Mouse (Mus musculus) heart, embryonic 13.5 days (tissue): Measurements from ENCODE around the gene Tram2. TPM values are rescaled to one million over a fixed set of nuclear protein-coding genes. Genes with fewer than 3 reads are reported as not detected.

Experiments
- ATAC-seq: fragments of 200-750 bp; cut with Nextera tagmentation; 2 replicates; pipeline ENCODE4 v1.8.0; 2017; ENCODE audit warnings: moderate TSS enrichment; ENCODE audit not compliant: insufficient number of reproducible peaks, low FRiP score, low TSS enrichment; ENCODE audit errors: extremely low read depth
- H3K27ac ChIP-seq: fragments of 300-500 bp; sonication (generic); replicated peaks from 2 replicates; pipeline ENCODE4 v1.5.1; 2015; ENCODE audit warnings: moderate library complexity, mild to moderate bottlenecking, inconsistent platforms
- H3K27me3 ChIP-seq: fragments of 300-500 bp; sonication (generic); replicated peaks from 2 replicates; pipeline ENCODE4 v1.6.1; 2015; ENCODE audit warnings: mild to moderate bottlenecking, inconsistent platforms
- H3K36me3 ChIP-seq: fragments of 300-500 bp; sonication (generic); 2 replicates; pipeline ENCODE4 v1.6.1; 2015; ENCODE audit warnings: mild to moderate bottlenecking, inconsistent platforms
- H3K4me1 ChIP-seq: fragments of 300-500 bp; sonication (generic); 2 replicates; pipeline ENCODE4 v1.6.1; 2015; ENCODE audit warnings: inconsistent platforms
- H3K4me2 ChIP-seq: fragments of 300-500 bp; sonication (generic); 2 replicates; pipeline ENCODE4 v1.6.1; 2015; ENCODE audit warnings: inconsistent platforms, mild to moderate bottlenecking, moderate library complexity
- H3K4me3 ChIP-seq: fragments of 300-500 bp; sonication (generic); 2 replicates; pipeline ENCODE4 v1.5.1; 2015; ENCODE audit warnings: moderate library complexity, mild to moderate bottlenecking, inconsistent platforms
- H3K9ac ChIP-seq: fragments of 300-500 bp; sonication (generic); 2 replicates; pipeline ENCODE4 v1.6.1; 2015; ENCODE audit warnings: inconsistent platforms, mild to moderate bottlenecking, moderate library complexity
- H3K9me3 ChIP-seq: fragments of 300-500 bp; sonication (generic); 2 replicates; pipeline ENCODE4 v1.6.1; 2016; ENCODE audit warnings: inconsistent platforms
- WGBS: fragments of 180-500 bp; shearing (Covaris S2); methylation state at CpG from one replicate; pipeline ENCODE4 v1.1.7; 2015; ENCODE audit warnings: mixed read lengths; 5-methylcytosine and 5-hydroxymethylcytosine counted together
- polyA plus RNA-seq: library from polyadenylated mRNA; unstranded; fragments of >200 nt; fragmentation: Nextera tagmentation; extraction: Ambion mirVana; gene quantifications from 2 replicates; pipeline ENCODE4 v1.2.1, GENCODE M21; 2015

Tram2 gene
- polyA plus RNA-seq, 1 experiment from 2014 or later, result 4.4 TPM

- H3K9me3 ChIP-seq, result peaks cover 7% of the 10 kb centered on the region; the same call in 1 of the 2 replicates
- H3K36me3 ChIP-seq, result peaks cover 34% of the 10 kb centered on the region
- H3K4me1 ChIP-seq, result peaks cover 34% of the 10 kb centered on the region
- H3K27me3 ChIP-seq, result no peaks in the 10 kb centered on the region
- no peak for ATAC-seq
- no peak overlapping the region for H3K4me3 ChIP-seq
- no peak overlapping the region for H3K4me2 ChIP-seq
- H3K27ac ChIP-seq, result no peak overlapping the region
- no peak overlapping the region for H3K9ac ChIP-seq
- WGBS, result 87% methylated on average over 5 of the region's 5 CpGs
These were observed 14.9 kb downstream of the Tram2 start for GRCm38 (mm10) chr1:21064153-21064552.

- no peak for ATAC-seq
- H3K4me2 ChIP-seq, result no peak overlapping the region
- no peak overlapping the region for H3K4me3 ChIP-seq
- H3K27me3 ChIP-seq, result no peaks in the 10 kb centered on the region
- peaks cover 7% of the 10 kb centered on the region; the same call in 1 of the 2 replicates for H3K9me3 ChIP-seq
- no peak overlapping the region for H3K27ac ChIP-seq
- WGBS, result 74% methylated on average over 5 of the region's 5 CpGs
- H3K36me3 ChIP-seq, result peaks cover 39% of the 10 kb centered on the region
- H3K9ac ChIP-seq, result no peak overlapping the region
- no peaks in the 10 kb centered on the region for H3K4me1 ChIP-seq
These were observed 19.5 kb downstream of the Tram2 start for GRCm38 (mm10) chr1:21059385-21060109.

- no peak overlapping the region for H3K27ac ChIP-seq
- H3K4me2 ChIP-seq, result no peak overlapping the region
- H3K4me3 ChIP-seq, result no peak overlapping the region
- 0 out of 2 replicates have a peak, but pooled peaks cover 1% of the 10 kb centered on the region for H3K9me3 ChIP-seq
- peaks cover 49% of the 10 kb centered on the region for H3K4me1 ChIP-seq
- no peaks in the 10 kb centered on the region for H3K27me3 ChIP-seq
- ATAC-seq, result no peak
- H3K36me3 ChIP-seq, result peaks cover 6% of the 10 kb centered on the region
- peak overlapping the region; percentile 9; the same call in 1 of the 2 replicates for H3K9ac ChIP-seq
- WGBS, result 50% methylated on average over 9 of the region's 9 CpGs
These were observed 26.0 kb downstream of the Tram2 start for GRCm38 (mm10) chr1:21053009-21053408.

GRCm38 (mm10) chr1:21052608-21053007, 26.4 kb downstream of the Tram2 start:
- H3K27me3 ChIP-seq, result no peaks in the 10 kb centered on the region
- peaks cover 53% of the 10 kb centered on the region for H3K4me1 ChIP-seq
- no peak overlapping the region for H3K4me3 ChIP-seq
- whole genome bisulfite sequencing, result 50% methylated on average over 5 of the region's 5 CpGs
- H3K9ac ChIP-seq, result peak overlapping the region; percentile 9
- H3K36me3 ChIP-seq, result peaks cover 5% of the 10 kb centered on the region; the same call in 1 of the 2 replicates
- peak overlapping the region; percentile 56; the same call in 1 of the 2 replicates for H3K27ac ChIP-seq
- no peaks in the 10 kb centered on the region for H3K9me3 ChIP-seq
- no peak for ATAC-seq
- peak overlapping the region; percentile 27; the same call in 1 of the 2 replicates for H3K4me2 ChIP-seq

- no peaks in the 10 kb centered on the region for H3K9me3 ChIP-seq
- WGBS, result 20% methylated on average over 5 of the region's 5 CpGs
- no peak for ATAC-seq
- H3K27me3 ChIP-seq, result no peaks in the 10 kb centered on the region
- peaks cover 5% of the 10 kb centered on the region; the same call in 1 of the 2 replicates for H3K36me3 ChIP-seq
- H3K4me2 ChIP-seq, result peak overlapping the region; percentile 27
- peak overlapping the region; percentile 56; the same call in 1 of the 2 replicates for H3K27ac ChIP-seq
- H3K4me3 ChIP-seq, result no peak overlapping the region
- 0 out of 2 replicates have a peak overlapping the region, but pooled peaks have one; percentile 24 for H3K9ac ChIP-seq
- peaks cover 57% of the 10 kb centered on the region for H3K4me1 ChIP-seq
These were observed 26.9 kb downstream of the Tram2 start for GRCm38 (mm10) chr1:21052132-21052545.

- no peaks in the 10 kb centered on the region for H3K9me3 ChIP-seq
- no peak overlapping the region for H3K4me2 ChIP-seq
- H3K27ac ChIP-seq, result no peak overlapping the region
- no peaks in the 10 kb centered on the region for H3K36me3 ChIP-seq
- no peaks in the 10 kb centered on the region for H3K27me3 ChIP-seq
- H3K4me1 ChIP-seq, result peaks cover 57% of the 10 kb centered on the region
- no peak overlapping the region for H3K4me3 ChIP-seq
- ATAC-seq, result no peak
- WGBS, result 73% methylated on average over 5 of the region's 5 CpGs
- no peak overlapping the region for H3K9ac ChIP-seq
These were observed 30.0 kb downstream of the Tram2 start for GRCm38 (mm10) chr1:21049005-21049404.

- Histone ChIP-seq H3K36me3 (no peaks in the 10 kb centered on the region), H3K27ac (no peak overlapping the region), H3K9me3 (no peaks in the 10 kb centered on the region), H3K4me2 (no peak overlapping the region), H3K4me3 (no peak overlapping the region), H3K9ac (no peak overlapping the region), H3K27me3 (no peaks in the 10 kb centered on the region), H3K4me1 (peaks cover 53% of the 10 kb centered on the region)
- no peak for ATAC-seq
- 45% methylated on average over 8 of the region's 8 CpGs for WGBS
These were observed 30.6 kb downstream of the Tram2 start for GRCm38 (mm10) chr1:21048402-21048801.

- Histone ChIP-seq H3K4me1 (peaks cover 22% of the 10 kb centered on the region), H3K27me3 (no peaks in the 10 kb centered on the region), H3K4me3 (no peak overlapping the region), H3K36me3 (peaks cover 8% of the 10 kb centered on the region; the same call in 1 of the 2 replicates), H3K4me2 (no peak overlapping the region), H3K9me3 (no peaks in the 10 kb centered on the region), H3K27ac (no peak overlapping the region), H3K9ac (no peak overlapping the region)
- 80% methylated on average over 7 of the region's 7 CpGs for WGBS
- ATAC-seq, result no peak
These were observed 36.6 kb downstream of the Tram2 start for GRCm38 (mm10) chr1:21042461-21042860.

GRCm38 (mm10) chr1:21040610-21041326, 38.3 kb downstream of the Tram2 start:
- peaks cover 19% of the 10 kb centered on the region for H3K4me1 ChIP-seq
- 22% methylated on average over 7 of the region's 7 CpGs for WGBS
- no peaks in the 10 kb centered on the region for H3K9me3 ChIP-seq
- peak; percentile 45; the same call in 1 of the 2 replicates for ATAC-seq
- H3K9ac ChIP-seq, result no peak overlapping the region
- H3K36me3 ChIP-seq, result peaks cover 18% of the 10 kb centered on the region; the same call in 1 of the 2 replicates
- no peak overlapping the region for H3K4me3 ChIP-seq
- H3K27ac ChIP-seq, result 0 out of 2 replicates have a peak overlapping the region, but pooled peaks have one; percentile 12
- no peaks in the 10 kb centered on the region for H3K27me3 ChIP-seq
- peak overlapping the region; percentile 24; the same call in 1 of the 2 replicates for H3K4me2 ChIP-seq

- 80% methylated on average over 7 of the region's 7 CpGs for WGBS
These were observed 38.9 kb downstream of the Tram2 start for GRCm38 (mm10) chr1:21040173-21040572.

GRCm38 (mm10) chr1:21039564-21039963, 39.5 kb downstream of the Tram2 start:
- H3K27me3 ChIP-seq, result no peaks in the 10 kb centered on the region
- H3K36me3 ChIP-seq, result peaks cover 26% of the 10 kb centered on the region; the same call in 1 of the 2 replicates
- H3K4me3 ChIP-seq, result no peak overlapping the region
- H3K27ac ChIP-seq, result no peak overlapping the region
- peaks cover 19% of the 10 kb centered on the region for H3K4me1 ChIP-seq
- H3K9me3 ChIP-seq, result no peaks in the 10 kb centered on the region
- no peak overlapping the region for H3K9ac ChIP-seq
- H3K4me2 ChIP-seq, result no peak overlapping the region
- ATAC-seq, result no peak
- 83% methylated on average over 3 of the region's 3 CpGs for WGBS

More at GRCm38 (mm10) chr1:21040173-21040572, 38.9 kb downstream of the Tram2 start:
- no peaks in the 10 kb centered on the region for H3K27me3 ChIP-seq
- H3K4me3 ChIP-seq, result no peak overlapping the region
- no peak overlapping the region for H3K27ac ChIP-seq
- no peak overlapping the region for H3K9ac ChIP-seq
- ATAC-seq, result no peak
- no peak overlapping the region for H3K4me2 ChIP-seq
- H3K36me3 ChIP-seq, result peaks cover 21% of the 10 kb centered on the region; the same call in 1 of the 2 replicates
- peaks cover 19% of the 10 kb centered on the region for H3K4me1 ChIP-seq
- H3K9me3 ChIP-seq, result no peaks in the 10 kb centered on the region
